Mouse (Mus musculus): ENCODE results near the gene Gm8439.
A peak's percentile ranks its signal among the peaks of the same experiment; 100 is the strongest.
"Not testable (repeated sequence)": the region's sequence is repeated elsewhere in the genome, so short reads cannot be mapped to it uniquely, and the experiment has no call there.

Gene Gm8439

GRCm38 (mm10) chr4:120571070-120571464, 17.5 kb upstream of the Gm8439 start:
- H3K4me3 ChIP-seq (replicated peaks; ENCODE audit: low read length) = peak overlapping the region; percentile 92; the same call in 1 of the 2 replicates
- peaks cover 23% of the 10 kb centered on the region for H3K36me3 ChIP-seq (ENCODE audit: insufficient read depth, low read length)
- peaks cover 39% of the 10 kb centered on the region for H3K4me1 ChIP-seq (replicated peaks; ENCODE audit: low read depth, low read length)
- no peak for TF ChIP-seq POU5F1 (IDR thresholded peaks at IDR 0.05; ENCODE audit: borderline replicate concordance, low read length)
- TF ChIP-seq CTCF (conservative IDR thresholded peaks at IDR 0.05; ENCODE audit: low read length) = no peak
- no peak for TF ChIP-seq NANOG (IDR thresholded peaks at IDR 0.05; ENCODE audit: borderline replicate concordance, low read length)
- H3K27me3 ChIP-seq (ENCODE audit: insufficient read depth, low read length) = peaks cover 4% of the 10 kb centered on the region
- H3K9me3 ChIP-seq (ENCODE audit: low read length) = no peaks in the 10 kb centered on the region

- TF ChIP-seq CTCF (conservative IDR thresholded peaks at IDR 0.05; ENCODE audit: low read length) (no peak), NANOG (IDR thresholded peaks at IDR 0.05; ENCODE audit: borderline replicate concordance, low read length) (no peak), POU5F1 (IDR thresholded peaks at IDR 0.05; ENCODE audit: borderline replicate concordance, low read length) (no peak)
- H3K27me3 ChIP-seq (ENCODE audit: insufficient read depth, low read length) = peaks cover 4% of the 10 kb centered on the region
- no peaks in the 10 kb centered on the region for H3K9me3 ChIP-seq (ENCODE audit: low read length)
- peaks cover 18% of the 10 kb centered on the region for H3K36me3 ChIP-seq (ENCODE audit: insufficient read depth, low read length)
- H3K4me1 ChIP-seq (replicated peaks; ENCODE audit: low read depth, low read length) = peaks cover 34% of the 10 kb centered on the region
- H3K4me3 ChIP-seq (replicated peaks; ENCODE audit: low read length) = no peak overlapping the region
Measured at GRCm38 (mm10) chr4:120571691-120572090, 16.9 kb upstream of the Gm8439 start.

DNA sequence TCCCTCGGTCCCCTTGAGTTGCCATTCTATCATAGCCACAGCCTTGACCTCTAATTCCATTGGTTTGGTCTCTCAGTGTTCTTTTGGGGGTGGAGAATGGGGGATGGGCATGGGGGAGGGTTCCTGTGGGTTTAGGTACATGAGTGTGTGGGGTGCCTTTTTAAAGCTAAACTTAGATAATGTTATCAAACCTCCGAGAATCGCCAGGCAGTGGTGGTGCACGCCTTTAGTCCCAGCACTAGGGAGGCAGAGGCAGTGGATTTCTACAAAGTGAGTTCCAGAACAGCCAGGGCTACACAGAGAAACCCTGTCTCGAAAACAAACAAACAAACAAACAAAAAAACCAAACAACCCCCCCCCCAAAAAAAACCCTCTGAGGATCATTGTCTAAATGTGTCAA, 7.7 kb upstream of the Gm8439 start:
- Histone ChIP-seq H3K4me1 (replicated peaks; ENCODE audit: low read depth, low read length) (no peaks in the 10 kb centered on the region), H3K9me3 (ENCODE audit: low read length) (peaks cover 71% of the 10 kb centered on the region), H3K4me3 (replicated peaks; ENCODE audit: low read length) (no peak overlapping the region), H3K27me3 (ENCODE audit: insufficient read depth, low read length) (no peaks in the 10 kb centered on the region), H3K36me3 (ENCODE audit: insufficient read depth, low read length) (no peaks in the 10 kb centered on the region)
- TF ChIP-seq NANOG (IDR thresholded peaks at IDR 0.05; ENCODE audit: borderline replicate concordance, low read length) (no peak), CTCF (conservative IDR thresholded peaks at IDR 0.05; ENCODE audit: low read length) (no peak), POU5F1 (IDR thresholded peaks at IDR 0.05; ENCODE audit: borderline replicate concordance, low read length) (no peak)

DNA sequence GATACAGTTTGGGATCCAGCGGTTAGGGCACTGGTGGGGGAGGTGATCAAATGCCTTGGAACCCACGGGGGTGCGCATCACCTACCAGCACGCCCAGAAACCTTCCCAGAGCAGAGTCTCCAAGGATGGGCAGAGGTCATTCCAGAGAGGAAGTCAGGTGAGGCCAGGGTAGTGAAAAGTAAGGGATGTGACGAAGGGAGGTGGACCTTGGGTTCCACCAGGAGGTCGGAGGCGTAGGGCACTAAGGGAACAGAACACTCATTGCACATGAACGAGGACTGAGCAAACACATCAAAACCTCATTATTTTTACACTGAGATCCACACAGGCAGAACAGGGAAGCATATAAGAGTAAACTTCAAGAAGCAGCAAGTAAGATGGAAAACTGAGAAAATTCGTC, 6.8 kb upstream of the Gm8439 start:
- Histone ChIP-seq H3K36me3 (ENCODE audit: insufficient read depth, low read length) (no peaks in the 10 kb centered on the region), H3K9me3 (ENCODE audit: low read length) (peaks cover 77% of the 10 kb centered on the region), H3K4me3 (replicated peaks; ENCODE audit: low read length) (no peak overlapping the region), H3K4me1 (replicated peaks; ENCODE audit: low read depth, low read length) (no peaks in the 10 kb centered on the region), H3K27me3 (ENCODE audit: insufficient read depth, low read length) (0 out of 2 replicates have a peak, but pooled peaks cover under 1% of the 10 kb centered on the region)
- TF ChIP-seq POU5F1 (IDR thresholded peaks at IDR 0.05; ENCODE audit: borderline replicate concordance, low read length) (no peak), CTCF (conservative IDR thresholded peaks at IDR 0.05; ENCODE audit: low read length) (no peak), NANOG (IDR thresholded peaks at IDR 0.05; ENCODE audit: borderline replicate concordance, low read length) (no peak)

- peaks cover 38% of the 10 kb centered on the region for H3K27me3 ChIP-seq (ENCODE audit: insufficient read depth, low read length)
- TF ChIP-seq NANOG (IDR thresholded peaks at IDR 0.05; ENCODE audit: borderline replicate concordance, low read length) (no peak), CTCF (conservative IDR thresholded peaks at IDR 0.05; ENCODE audit: low read length) (no peak), POU5F1 (IDR thresholded peaks at IDR 0.05; ENCODE audit: borderline replicate concordance, low read length) (no peak)
- H3K9me3 ChIP-seq (ENCODE audit: low read length) = peaks cover 48% of the 10 kb centered on the region
- H3K4me3 ChIP-seq (replicated peaks; ENCODE audit: low read length) = no peak overlapping the region
- H3K36me3 ChIP-seq (ENCODE audit: insufficient read depth, low read length) = no peaks in the 10 kb centered on the region
- peaks cover 8% of the 10 kb centered on the region; the same call in 1 of the 2 replicates for H3K4me1 ChIP-seq (replicated peaks; ENCODE audit: low read depth, low read length)
Measured at GRCm38 (mm10) chr4:120586986-120587385, 1.6 kb upstream of the Gm8439 start.

- H3K27me3 ChIP-seq (ENCODE audit: insufficient read depth, low read length) = peaks cover 40% of the 10 kb centered on the region
- peaks cover 8% of the 10 kb centered on the region; the same call in 1 of the 2 replicates for H3K4me1 ChIP-seq (replicated peaks; ENCODE audit: low read depth, low read length)
- H3K9me3 ChIP-seq (ENCODE audit: low read length) = peaks cover 27% of the 10 kb centered on the region
- no peak overlapping the region for H3K4me3 ChIP-seq (replicated peaks; ENCODE audit: low read length)
- no peaks in the 10 kb centered on the region for H3K36me3 ChIP-seq (ENCODE audit: insufficient read depth, low read length)
- no peak for TF ChIP-seq POU5F1 (IDR thresholded peaks at IDR 0.05; ENCODE audit: borderline replicate concordance, low read length)
Measured at GRCm38 (mm10) chr4:120589070-120589469, 525 bp downstream of the Gm8439 start.

DNA sequence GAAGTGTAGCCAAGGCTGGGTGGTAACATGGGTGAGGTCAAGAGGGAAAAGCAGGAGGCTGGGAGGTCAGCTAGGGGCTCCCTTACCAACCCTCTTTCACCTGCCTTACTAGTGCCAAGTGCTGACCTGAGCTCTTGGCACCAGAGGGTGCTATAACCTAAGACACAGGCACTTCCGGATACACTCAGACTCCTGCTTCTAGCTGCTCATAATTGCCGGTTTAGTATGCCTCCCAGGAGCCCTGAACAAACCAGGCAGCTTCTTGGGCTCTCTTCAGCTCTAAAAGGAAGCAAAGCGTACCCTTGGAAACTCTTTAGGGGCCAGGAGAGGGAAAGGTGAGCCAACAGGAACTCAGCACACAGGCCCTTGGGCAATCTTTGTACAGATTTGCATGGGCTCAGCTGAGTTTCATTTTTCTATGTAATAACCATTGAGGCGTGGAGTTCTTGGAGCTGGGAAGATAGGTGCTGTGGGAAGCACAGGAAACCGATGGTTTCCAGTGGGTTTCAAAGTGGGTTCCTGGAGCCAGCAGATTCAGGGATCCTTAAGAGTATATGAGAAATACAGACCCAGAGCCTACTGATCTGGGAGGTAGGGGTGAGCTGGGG, 1.4 kb downstream of the Gm8439 start:
- Histone ChIP-seq H3K4me3 (replicated peaks; ENCODE audit: low read length) (no peak overlapping the region), H3K27me3 (ENCODE audit: insufficient read depth, low read length) (peaks cover 44% of the 10 kb centered on the region), H3K9me3 (ENCODE audit: low read length) (peaks cover 18% of the 10 kb centered on the region), H3K36me3 (ENCODE audit: insufficient read depth, low read length) (no peaks in the 10 kb centered on the region), H3K4me1 (replicated peaks; ENCODE audit: low read depth, low read length) (peaks cover 8% of the 10 kb centered on the region; the same call in 1 of the 2 replicates)
- TF ChIP-seq POU5F1 (IDR thresholded peaks at IDR 0.05; ENCODE audit: borderline replicate concordance, low read length) = no peak
- TF ChIP-seq CTCF (conservative IDR thresholded peaks at IDR 0.05; ENCODE audit: low read length) = peak; percentile 67
- no peak for TF ChIP-seq NANOG (IDR thresholded peaks at IDR 0.05; ENCODE audit: borderline replicate concordance, low read length)

GRCm38 (mm10) chr4:120590973-120591372, 2.4 kb downstream of the Gm8439 start:
- TF ChIP-seq POU5F1 (IDR thresholded peaks at IDR 0.05; ENCODE audit: borderline replicate concordance, low read length) (no peak), NANOG (IDR thresholded peaks at IDR 0.05; ENCODE audit: borderline replicate concordance, low read length) (no peak), CTCF (conservative IDR thresholded peaks at IDR 0.05; ENCODE audit: low read length) (no peak)
- Histone ChIP-seq H3K9me3 (ENCODE audit: low read length) (peaks cover 8% of the 10 kb centered on the region), H3K4me1 (replicated peaks; ENCODE audit: low read depth, low read length) (peaks cover 8% of the 10 kb centered on the region; the same call in 1 of the 2 replicates), H3K27me3 (ENCODE audit: insufficient read depth, low read length) (peaks cover 49% of the 10 kb centered on the region), H3K36me3 (ENCODE audit: insufficient read depth, low read length) (no peaks in the 10 kb centered on the region), H3K4me3 (replicated peaks; ENCODE audit: low read length) (no peak overlapping the region)

DNA sequence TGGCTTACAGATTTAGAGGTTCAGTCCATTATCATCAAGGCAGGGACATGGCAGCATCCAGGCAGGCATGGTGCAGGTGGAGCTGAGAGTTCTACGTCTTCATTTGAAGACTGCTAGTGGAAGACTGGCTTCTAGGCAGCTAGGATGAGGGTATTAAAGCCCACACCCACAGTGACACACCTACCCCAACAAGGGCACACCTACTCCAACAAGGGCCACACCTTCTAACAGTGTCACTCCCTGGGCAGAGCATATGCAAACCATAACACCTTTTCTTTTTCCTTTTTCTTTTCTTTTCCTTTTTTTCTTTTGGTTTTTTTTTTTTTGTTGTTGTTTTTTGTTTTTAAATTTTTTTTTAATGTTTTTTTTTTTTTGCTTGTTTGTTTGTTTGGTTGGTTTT, 7.7 kb downstream of the Gm8439 start:
- not testable (repeated sequence) for H3K4me1 ChIP-seq (replicated peaks; ENCODE audit: low read depth, low read length); H3K4me3 ChIP-seq (replicated peaks; ENCODE audit: low read length); H3K36me3 ChIP-seq (ENCODE audit: insufficient read depth, low read length); H3K9me3 ChIP-seq (ENCODE audit: low read length)
- peaks cover 12% of the 10 kb centered on the region for H3K27me3 ChIP-seq (ENCODE audit: insufficient read depth, low read length)

Data from E14TG2a.4 (cell line).